Mouse (Mus musculus): ENCODE results near the gene Rragb. TPM values are rescaled to one million over a fixed set of nuclear protein-coding genes. Genes with fewer than 3 reads are reported as not detected.

Rragb gene
- polyA plus RNA-seq, 1 experiment from 2014 or later, result 4.2 TPM

Other genes starting within 250 kb of the Rragb start
- 1.3 and 1.9 TPM in 2 replicates for gene Usp51, start 133.5 kb upstream of the Rragb start, polyA plus RNA-seq (2015; fragmentation: Nextera tagmentation; extraction: Ambion mirVana)
- 102 and 103 TPM in 2 replicates for gene Mageh1, start 102.4 kb upstream of the Rragb start, polyA plus RNA-seq (2015; fragmentation: Nextera tagmentation; extraction: Ambion mirVana)
- gene Foxr2, start 21.2 kb upstream of the Rragb start, polyA plus RNA-seq (2015; fragmentation: Nextera tagmentation; extraction: Ambion mirVana), result 0.30 and 0.46 TPM in 2 replicates
- gene Klf8, start 97.5 kb downstream of the Rragb start, polyA plus RNA-seq (2015; fragmentation: Nextera tagmentation; extraction: Ambion mirVana), result 2.8 and 4.1 TPM in 2 replicates